Mouse (Mus musculus) thymus, adult 2 months (tissue): ENCODE results near the gene Mtss1l.

Source experiments
- CTCF ChIP-seq: fragments of 200-500 bp; IDR thresholded peaks from 2 replicates; pipeline ENCODE4 v1.5.1; 2012; ENCODE audit warnings: mild to moderate bottlenecking, control low read depth, low read length, moderate library complexity, borderline replicate concordance; ENCODE audit not compliant: control insufficient read depth, poor library complexity, insufficient read depth; ENCODE audit errors: extremely low read depth
- POLR2A ChIP-seq: fragments of 200-500 bp; IDR thresholded peaks from 2 replicates; pipeline ENCODE4 v1.6.1; 2012; ENCODE audit warnings: mild to moderate bottlenecking, low read length, control low read depth, moderate library complexity; ENCODE audit not compliant: control insufficient read depth, poor library complexity, insufficient read depth; ENCODE audit errors: extremely low read depth

- TF ChIP-seq POLR2A (no peak), CTCF (no peak)
Observed at GRCm38 (mm10) chr8:110767261-110767660, 46.0 kb downstream of the Mtss1l start.
